Mouse (Mus musculus) C2C12 (cell line): Measurements from ENCODE around the gene Tpst2.

Experiments used
- CTCF ChIP-seq: IDR thresholded peaks from one replicate; pipeline ENCODE4 v1.5.1; 2011; ENCODE audit not compliant: control insufficient read depth, insufficient read depth, insufficient read length
- MAX ChIP-seq: IDR thresholded peaks from one replicate; pipeline ENCODE4 v1.6.1; 2011; ENCODE audit warnings: mild to moderate bottlenecking, control low read depth
- MYOG ChIP-seq: IDR thresholded peaks from one replicate; pipeline ENCODE4 v1.6.1; 2011; ENCODE audit not compliant: control insufficient read depth, insufficient read length; ENCODE audit errors: extremely low read depth

- no peak for TF ChIP-seq CTCF
- no peak for TF ChIP-seq MYOG
- no peak for TF ChIP-seq MAX
Measured at GRCm38 (mm10) chr5:112293800-112294199, 17.3 kb downstream of the Tpst2 start.
